Mouse (Mus musculus): ENCODE data around the gene Gpr1.
A peak's percentile ranks its signal among the peaks of the same experiment; 100 is the strongest.

- TF ChIP-seq ZC3H11A (IDR thresholded peaks at IDR 0.05; ENCODE audit: borderline replicate concordance, low read depth, low read length) (no peak), HCFC1 (IDR thresholded peaks at IDR 0.05; ENCODE audit: borderline replicate concordance, insufficient read depth, low read length) (no peak), CHD2 (IDR thresholded peaks at IDR 0.05; ENCODE audit: low read depth, low read length) (peak; percentile 56; the same call in 1 of the 2 replicates), ZNF384 (IDR thresholded peaks at IDR 0.05; ENCODE audit: low read depth, low read length) (no peak), MAFK (IDR thresholded peaks at IDR 0.05; ENCODE audit: insufficient read depth, low read depth, low read length) (no peak)
Measured at GRCm38 (mm10) chr1:63200322-63200721, 14.0 kb downstream of the Gpr1 start.

All from ES-E14 (cell line).